Mouse (Mus musculus): ENCODE results near the gene Cyth3. TPM values are rescaled to one million over a fixed set of nuclear protein-coding genes. Genes with fewer than 3 reads are reported as not detected.
A peak's percentile ranks its signal among the peaks of the same experiment; 100 is the strongest.

Cyth3 gene
- total and polyA plus RNA-seq, 3 experiments = 76.3 to 242 (median 191) TPM

DNA sequence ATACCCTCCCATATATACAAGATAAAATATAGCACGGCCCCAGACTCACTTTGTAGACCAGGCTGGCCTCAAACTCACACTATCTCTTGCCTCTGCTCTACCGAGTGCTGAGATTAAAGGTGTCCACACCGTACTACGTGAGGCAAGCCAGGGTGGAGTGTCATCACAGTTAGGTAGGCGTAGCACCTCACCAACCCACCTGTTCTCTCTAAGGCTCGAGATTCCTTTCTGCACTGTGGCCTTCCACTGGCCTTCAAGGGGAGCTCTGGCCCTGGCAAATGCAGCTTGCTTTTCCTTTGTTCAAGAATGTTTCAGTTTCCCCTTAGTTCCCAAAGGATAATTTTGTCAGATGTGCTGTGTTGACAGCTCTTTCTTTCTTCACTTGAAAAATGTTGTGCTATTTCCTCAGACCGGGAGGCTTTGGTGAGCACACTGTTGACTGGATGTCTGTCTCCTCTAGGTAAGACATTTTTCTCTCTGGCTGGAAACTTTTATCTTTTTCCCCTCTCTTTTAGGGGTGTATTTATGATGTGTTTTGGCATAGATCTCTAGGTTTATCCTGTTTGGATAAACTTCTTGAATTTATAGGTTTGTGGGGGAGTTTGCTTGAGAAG lies 40.9 kb downstream of the Cyth3 start:
- H3K27me3 ChIP-seq (ENCODE audit: insufficient read depth, low read length) = no peaks in the 10 kb centered on the region
- no peaks in the 10 kb centered on the region for H3K9me3 ChIP-seq (replicated peaks)
- ATAC-seq (ENCODE audit: extremely low read depth, insufficient number of reproducible peaks, low FRiP score, poor library complexity, severe bottlenecking) (no peak), DNase-seq (ENCODE audit: low spot score) (no peak)
- TF ChIP-seq GATA2 (IDR thresholded peaks at IDR 0.05; ENCODE audit: borderline replicate concordance, low read depth, low read length) (no peak), POLR2AphosphoS5 (IDR thresholded peaks at IDR 0.05; ENCODE audit: insufficient replicate concordance, low read depth, low read length) (no peak), TAL1 (conservative IDR thresholded peaks at IDR 0.05; ENCODE audit: low read depth, low read length) (no peak)
- H3K4me3 ChIP-seq (ENCODE audit: low read depth, low read length) = no peak overlapping the region
- H3K4me1 ChIP-seq (ENCODE audit: insufficient read depth, low read depth, low read length) = peaks cover 74% of the 10 kb centered on the region
- peaks cover 79% of the 10 kb centered on the region for H3K36me3 ChIP-seq (replicated peaks)

GRCm38 (mm10) chr5:143665561-143665960 lies 43.3 kb downstream of the Cyth3 start:
- Histone ChIP-seq H3K9me3 (replicated peaks) (no peaks in the 10 kb centered on the region), H3K4me3 (ENCODE audit: low read depth, low read length) (no peak overlapping the region), H3K27me3 (ENCODE audit: insufficient read depth, low read length) (no peaks in the 10 kb centered on the region), H3K4me1 (ENCODE audit: insufficient read depth, low read depth, low read length) (peaks cover 71% of the 10 kb centered on the region), H3K36me3 (replicated peaks) (peaks cover 75% of the 10 kb centered on the region)
- ATAC-seq (ENCODE audit: extremely low read depth, insufficient number of reproducible peaks, low FRiP score, poor library complexity, severe bottlenecking) = no peak
- no peak for DNase-seq (ENCODE audit: low spot score)
- no peak for TF ChIP-seq GATA2 (IDR thresholded peaks at IDR 0.05; ENCODE audit: borderline replicate concordance, low read depth, low read length)
- TF ChIP-seq CTCF (IDR thresholded peaks at IDR 0.05; ENCODE audit: low read depth, low read length) = no peak
- TF ChIP-seq TAL1 (conservative IDR thresholded peaks at IDR 0.05; ENCODE audit: low read depth, low read length) = no peak
- TF ChIP-seq POLR2AphosphoS5 (IDR thresholded peaks at IDR 0.05; ENCODE audit: insufficient replicate concordance, low read depth, low read length) = no peak
- no peak for TF ChIP-seq GATA1 (IDR thresholded peaks at IDR 0.05; ENCODE audit: borderline replicate concordance, low read length)

GRCm38 (mm10) chr5:143666015-143666414 lies 43.8 kb downstream of the Cyth3 start:
- ATAC-seq (ENCODE audit: extremely low read depth, insufficient number of reproducible peaks, low FRiP score, poor library complexity, severe bottlenecking) = peak; percentile 54

DNA sequence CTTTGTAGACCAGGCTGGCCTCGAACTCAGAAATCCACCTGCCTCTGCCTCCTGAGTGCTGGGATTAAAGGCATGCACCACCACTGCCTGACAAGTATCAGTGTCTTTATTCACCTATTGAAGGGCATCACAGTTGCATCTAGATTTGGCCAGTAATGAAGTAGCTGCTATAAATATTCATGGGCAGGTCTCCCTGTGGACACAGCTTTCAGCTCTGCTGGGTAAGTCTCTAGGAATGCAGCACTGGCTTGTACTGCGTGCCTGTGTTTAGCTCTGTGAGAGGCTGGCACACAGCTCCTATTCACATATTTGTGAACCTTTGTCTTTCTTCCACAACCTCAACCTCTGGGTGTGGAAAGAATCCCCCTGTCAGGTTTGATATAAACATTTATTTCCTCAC lies 46.6 kb downstream of the Cyth3 start:
- Histone ChIP-seq H3K9me3 (replicated peaks) (no peaks in the 10 kb centered on the region), H3K36me3 (replicated peaks) (peaks cover 80% of the 10 kb centered on the region), H3K4me3 (ENCODE audit: low read depth, low read length) (no peak overlapping the region), H3K4me1 (ENCODE audit: insufficient read depth, low read depth, low read length) (peaks cover 83% of the 10 kb centered on the region), H3K27me3 (ENCODE audit: insufficient read depth, low read length) (no peaks in the 10 kb centered on the region)
- no peak for DNase-seq (ENCODE audit: low spot score)
- TF ChIP-seq GATA1 (IDR thresholded peaks at IDR 0.05; ENCODE audit: borderline replicate concordance, low read length) (no peak), POLR2AphosphoS5 (IDR thresholded peaks at IDR 0.05; ENCODE audit: insufficient replicate concordance, low read depth, low read length) (no peak), GATA2 (IDR thresholded peaks at IDR 0.05; ENCODE audit: borderline replicate concordance, low read depth, low read length) (no peak), CTCF (IDR thresholded peaks at IDR 0.05; ENCODE audit: low read depth, low read length) (no peak), TAL1 (conservative IDR thresholded peaks at IDR 0.05; ENCODE audit: low read depth, low read length) (no peak)
- ATAC-seq (ENCODE audit: extremely low read depth, insufficient number of reproducible peaks, low FRiP score, poor library complexity, severe bottlenecking) = no peak

More at GRCm38 (mm10) chr5:143666015-143666414, 43.8 kb downstream of the Cyth3 start:
- TF ChIP-seq TAL1 (conservative IDR thresholded peaks at IDR 0.05; ENCODE audit: low read depth, low read length) (0 out of 2 replicates have a peak, but pooled peaks have one; percentile 26), POLR2AphosphoS5 (IDR thresholded peaks at IDR 0.05; ENCODE audit: insufficient replicate concordance, low read depth, low read length) (no peak)
- no peak for DNase-seq (ENCODE audit: low spot score)
- Histone ChIP-seq H3K4me1 (ENCODE audit: insufficient read depth, low read depth, low read length) (peaks cover 72% of the 10 kb centered on the region), H3K27me3 (ENCODE audit: insufficient read depth, low read length) (no peaks in the 10 kb centered on the region), H3K9me3 (replicated peaks) (no peaks in the 10 kb centered on the region), H3K4me3 (ENCODE audit: low read depth, low read length) (no peak overlapping the region), H3K36me3 (replicated peaks) (peaks cover 74% of the 10 kb centered on the region)

GRCm38 (mm10) chr5:143669393-143669792 lies 47.1 kb downstream of the Cyth3 start:
- TF ChIP-seq GATA2 (IDR thresholded peaks at IDR 0.05; ENCODE audit: borderline replicate concordance, low read depth, low read length) (no peak), TAL1 (conservative IDR thresholded peaks at IDR 0.05; ENCODE audit: low read depth, low read length) (no peak), POLR2AphosphoS5 (IDR thresholded peaks at IDR 0.05; ENCODE audit: insufficient replicate concordance, low read depth, low read length) (no peak), CTCF (IDR thresholded peaks at IDR 0.05; ENCODE audit: low read depth, low read length) (no peak), GATA1 (IDR thresholded peaks at IDR 0.05; ENCODE audit: borderline replicate concordance, low read length) (no peak)
- H3K9me3 ChIP-seq (replicated peaks) = no peaks in the 10 kb centered on the region
- no peak overlapping the region; the same call in 1 of the 2 replicates for H3K4me3 ChIP-seq (ENCODE audit: low read depth, low read length)
- H3K4me1 ChIP-seq (ENCODE audit: insufficient read depth, low read depth, low read length) = peaks cover 84% of the 10 kb centered on the region
- DNase-seq (ENCODE audit: low spot score) (no peak), ATAC-seq (ENCODE audit: extremely low read depth, insufficient number of reproducible peaks, low FRiP score, poor library complexity, severe bottlenecking) (no peak)
- no peaks in the 10 kb centered on the region for H3K27me3 ChIP-seq (ENCODE audit: insufficient read depth, low read length)
- H3K36me3 ChIP-seq (replicated peaks) = peaks cover 76% of the 10 kb centered on the region

DNA sequence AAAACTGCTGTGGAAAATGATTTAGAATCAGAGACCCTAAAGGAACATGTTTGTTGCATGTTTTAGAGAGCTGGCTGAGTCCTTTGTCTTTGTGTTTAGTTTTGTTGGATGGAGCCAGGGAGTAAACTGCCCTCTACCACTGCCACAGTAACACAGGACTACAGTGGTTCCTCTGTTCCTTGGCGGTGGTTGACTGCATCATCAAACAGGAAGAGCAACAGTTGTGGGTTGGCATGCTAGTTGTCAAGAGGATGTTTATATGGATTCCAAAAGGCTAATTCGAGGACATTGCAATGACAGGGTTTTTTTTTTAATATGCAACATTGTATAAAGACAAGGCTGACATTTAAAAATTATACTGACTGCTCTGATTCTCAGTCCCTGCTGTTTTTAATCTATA lies 47.6 kb downstream of the Cyth3 start:
- TF ChIP-seq TAL1 (conservative IDR thresholded peaks at IDR 0.05; ENCODE audit: low read depth, low read length) (no peak), GATA1 (IDR thresholded peaks at IDR 0.05; ENCODE audit: borderline replicate concordance, low read length) (no peak), GATA2 (IDR thresholded peaks at IDR 0.05; ENCODE audit: borderline replicate concordance, low read depth, low read length) (no peak), POLR2AphosphoS5 (IDR thresholded peaks at IDR 0.05; ENCODE audit: insufficient replicate concordance, low read depth, low read length) (no peak)
- no peak for ATAC-seq (ENCODE audit: extremely low read depth, insufficient number of reproducible peaks, low FRiP score, poor library complexity, severe bottlenecking)
- no peak overlapping the region for H3K4me3 ChIP-seq (ENCODE audit: low read depth, low read length)

More for the DNA sequence above, 47.6 kb downstream of the Cyth3 start:
- peaks cover 86% of the 10 kb centered on the region for H3K4me1 ChIP-seq (ENCODE audit: insufficient read depth, low read depth, low read length)
- H3K36me3 ChIP-seq (replicated peaks) = peaks cover 76% of the 10 kb centered on the region
- no peaks in the 10 kb centered on the region for H3K9me3 ChIP-seq (replicated peaks)
- H3K27me3 ChIP-seq (ENCODE audit: insufficient read depth, low read length) = no peaks in the 10 kb centered on the region
- no peak for DNase-seq (ENCODE audit: low spot score)
